Mouse (Mus musculus) myocyte (in vitro differentiated cells): Measurements from ENCODE around the gene Naalad2. TPM values are rescaled to one million over a fixed set of nuclear protein-coding genes. Genes with fewer than 3 reads are reported as not detected.

Experiments
- polyA plus RNA-seq: library from polyadenylated mRNA; unstranded; fragments of >200 nt; fragmentation: generic; extraction: Trizol; gene quantifications from one replicate; pipeline ENCODE4 v1.2.1, GENCODE M21; 2012; ENCODE audit warnings: missing spikeins

The Naalad2 gene
- polyA plus RNA-seq, 1 experiment, result 1.6 TPM

Other genes starting within 250 kb of the Naalad2 start
- gene Chordc1, start 110.9 kb downstream of the Naalad2 start, polyA plus RNA-seq, result 27.3 TPM
- not detected for gene Ubtfl1, start 1.4 kb upstream of the Naalad2 start, polyA plus RNA-seq
- gene Mbd3l2, start 27.7 kb upstream of the Naalad2 start, polyA plus RNA-seq, result not detected
- gene Zfp558, start 75.3 kb upstream of the Naalad2 start, polyA plus RNA-seq, result 0.31 TPM
- gene Mbd3l1, start 75.4 kb upstream of the Naalad2 start, polyA plus RNA-seq, result not detected